Mouse (Mus musculus) heart, postnatal 25 days (tissue): Measurements from ENCODE around the gene Zc3h10. TPM values are rescaled to one million over a fixed set of nuclear protein-coding genes. Genes with fewer than 3 reads are reported as not detected.

Source experiments
- DNase-seq: peaks from one replicate; pipeline ENCODE4 v3.0.0; 2022; ENCODE audit warnings: low spot score
- intact Hi-C: fragments of 180-260 bp; cut with DNase I; formaldehyde crosslinking; loops from one replicate; pipeline ENCODE4 v1.15.1; 2025
- total RNA-seq, 2 experiments: library from RNA; stranded (reverse); gene quantifications; 2 replicates each; pipeline ENCODE4 v1.2.3; 2021

Gene Zc3h10
- total RNA-seq, result 1 to 10 TPM; 7.6 to 9.1 TPM

DNA sequence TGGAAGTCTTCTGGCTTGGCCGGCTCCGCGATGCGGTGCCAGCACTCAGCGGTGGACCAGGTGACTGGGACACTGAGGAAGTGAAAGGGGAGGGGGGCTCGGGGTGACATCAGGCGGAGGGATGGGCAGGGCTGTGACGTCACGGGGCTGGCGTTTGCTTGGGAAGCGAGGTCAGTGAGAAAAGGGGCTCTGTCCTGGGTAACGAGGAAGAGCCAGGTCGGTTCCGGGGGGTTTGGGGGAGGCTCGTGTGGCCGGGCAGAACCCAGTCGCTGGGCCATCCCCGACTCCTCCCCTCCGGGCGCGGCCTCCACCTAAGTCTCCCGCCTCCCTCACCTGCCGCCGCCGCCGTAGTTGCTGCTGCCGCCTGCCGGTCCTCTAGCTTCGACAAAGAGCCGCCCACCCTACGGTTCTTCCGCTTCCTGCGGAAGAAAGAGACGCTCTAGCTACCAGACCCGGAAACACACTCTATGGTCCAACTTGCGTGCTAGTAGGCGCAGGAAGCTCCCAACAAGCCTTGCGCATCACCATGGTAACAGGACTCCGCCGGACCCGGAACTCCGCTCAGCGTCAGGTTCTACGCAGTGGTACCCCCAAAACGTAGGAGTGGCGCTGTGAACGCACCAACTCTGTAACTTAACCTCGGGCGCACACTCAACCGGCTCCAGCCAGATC, at the start of gene Zc3h10:
Zc3h10 (minus strand) TSS at position 414 of the 672 bp plus-strand sequence.
- intact Hi-C loops, result loop anchor here (5.0 kb wide), 1 partner anchor 50 kb away; the partner anchor contains the start of gene Myl6b
- DNase-seq, result peak; percentile 91

DNA sequence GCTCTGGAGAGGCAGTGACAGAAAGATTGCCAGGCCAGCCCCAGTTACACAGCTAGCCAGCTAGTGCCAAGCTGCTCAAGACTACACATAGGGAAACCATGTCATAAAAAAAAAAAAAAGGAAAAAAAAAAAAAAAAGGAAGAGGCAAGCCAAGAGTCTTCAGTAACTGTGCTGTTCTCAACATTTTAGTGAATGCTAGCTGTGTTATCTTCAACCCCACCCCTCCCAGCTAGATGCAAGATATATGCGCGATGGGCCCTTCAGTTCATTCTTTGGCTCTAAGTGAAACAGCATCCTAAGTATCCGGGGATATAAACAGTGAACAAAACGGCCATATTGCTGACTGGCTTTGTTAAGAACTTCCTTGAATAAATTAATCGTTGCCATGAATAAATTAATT, 45.2 kb upstream of the Zc3h10 start:
- intact Hi-C loops, result no loop called here
- DNase-seq, result no peak

DNA sequence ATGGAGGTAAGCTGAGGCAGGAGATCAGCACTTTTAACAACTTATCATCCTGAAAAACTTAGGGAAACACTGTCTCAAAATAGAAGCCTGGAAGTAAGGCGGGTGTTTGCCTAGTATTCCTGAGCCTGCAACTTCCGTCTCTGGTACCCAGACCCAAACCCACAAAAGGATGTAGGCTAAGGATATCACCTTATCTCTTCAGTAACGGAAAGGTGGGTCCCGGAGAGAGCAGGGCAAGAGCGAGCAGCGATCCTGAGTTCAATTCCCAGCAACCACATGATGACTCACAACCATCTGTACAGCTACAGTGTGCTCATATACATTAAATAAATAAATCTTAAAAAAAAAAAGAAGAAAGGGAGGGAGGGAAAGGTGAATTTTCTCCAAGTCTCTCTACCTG, 43.9 kb upstream of the Zc3h10 start:
- DNase-seq, result no peak
- intact Hi-C loops, result no loop called here

DNA sequence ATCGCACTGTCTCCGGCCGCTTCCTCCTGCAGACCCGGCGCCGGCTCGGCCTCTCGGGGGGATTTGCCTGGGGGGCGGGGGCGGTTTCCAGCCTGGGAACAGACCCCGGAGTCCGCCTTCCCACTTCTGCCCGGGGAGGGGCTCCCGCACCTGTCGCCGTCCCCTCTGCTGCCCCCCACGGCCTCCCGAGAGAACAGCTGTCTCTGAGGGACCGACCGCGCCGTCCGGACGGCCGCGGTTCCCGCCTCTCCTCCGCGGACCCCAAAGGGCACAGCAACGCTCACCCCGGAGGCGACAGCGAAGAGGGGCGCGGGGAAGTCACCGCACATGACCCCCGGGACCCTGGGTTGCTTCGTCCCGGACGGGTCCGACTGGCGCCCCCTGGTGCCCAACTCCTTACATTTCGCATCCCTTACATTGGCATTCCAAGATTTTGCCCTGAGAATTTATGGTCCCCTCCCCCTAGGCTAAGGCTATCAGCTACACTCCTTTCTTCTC, 42.7 kb upstream of the Zc3h10 start:
- intact Hi-C loops, result no loop called here

DNA sequence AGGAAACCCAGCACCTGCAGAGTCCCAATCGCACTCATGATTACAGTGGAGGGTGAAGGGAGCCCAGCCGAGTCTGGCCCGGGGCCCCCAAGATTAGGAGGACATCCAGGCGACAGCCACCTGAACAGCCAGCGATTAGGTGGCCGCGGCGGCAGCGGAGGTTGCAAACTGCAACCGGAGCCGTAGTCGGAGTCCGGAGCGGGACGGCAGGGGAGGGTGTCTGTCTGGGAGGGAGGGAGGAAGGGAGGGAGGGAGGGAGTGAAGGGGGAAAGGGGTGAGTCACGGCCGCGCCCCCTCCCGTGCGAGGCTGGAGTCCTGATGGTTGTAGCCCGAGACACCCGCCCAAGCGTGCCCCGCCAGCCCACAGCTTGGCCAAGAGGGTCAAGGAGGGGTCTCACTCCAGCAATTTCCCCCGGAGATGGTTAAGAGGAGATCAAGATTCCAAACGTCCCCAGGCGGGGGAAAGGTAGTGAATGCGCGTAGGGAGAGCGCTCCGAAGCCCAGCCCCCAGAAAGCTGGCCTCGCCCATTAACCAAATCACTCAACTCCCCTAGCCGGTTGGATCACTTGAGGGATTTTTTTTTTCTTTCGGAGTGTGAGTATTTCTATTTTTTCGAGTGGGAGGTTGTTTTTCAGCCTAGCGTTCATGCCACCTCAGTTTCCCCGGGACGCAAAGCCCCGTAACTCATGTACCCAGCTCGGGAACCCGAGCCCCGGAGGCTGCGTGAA, 42.1 kb upstream of the Zc3h10 start, which contains the start of gene Erbb3:
Erbb3 (minus strand) TSS at position 189 of the 729 bp plus-strand sequence.
- intact Hi-C loops, result no loop called here
- peak; percentile 20 for DNase-seq

More for the DNA sequence above, 42.7 kb upstream of the Zc3h10 start:
- peak; percentile 10 for DNase-seq

DNA sequence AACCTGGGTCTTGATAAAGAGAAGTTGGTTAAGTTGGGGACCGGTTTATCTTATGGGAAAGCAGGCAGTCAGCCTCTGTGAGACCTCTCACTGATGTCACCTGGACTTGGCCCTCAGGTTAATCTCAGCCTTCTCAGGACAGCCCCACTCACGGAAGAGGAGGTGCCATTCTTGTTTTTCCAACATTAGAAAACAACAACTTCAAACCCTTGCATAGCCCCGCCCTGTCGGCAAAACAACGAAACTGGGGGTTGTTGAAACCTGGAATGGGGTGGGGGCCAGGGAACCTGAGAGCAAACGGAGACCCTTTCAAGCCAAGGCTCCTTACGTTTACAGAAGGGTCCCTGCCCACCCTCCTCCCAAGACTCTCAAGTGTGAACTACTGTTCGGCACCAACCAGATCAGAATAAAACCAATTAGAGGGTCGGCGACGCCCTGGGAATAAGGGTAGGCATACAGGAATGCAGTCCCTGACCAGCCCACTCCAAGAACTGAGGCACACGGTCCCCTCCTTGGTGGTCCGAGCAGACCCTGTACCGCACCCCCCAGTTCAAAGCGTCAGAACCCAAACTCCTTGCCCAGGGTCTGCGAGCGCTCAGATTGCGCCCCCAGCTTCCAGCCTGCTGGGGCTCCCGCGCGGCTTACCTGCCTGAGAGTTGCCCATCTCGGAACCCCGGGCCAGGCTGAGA, 41.3 kb upstream of the Zc3h10 start:
- intact Hi-C loops, result no loop called here
- DNase-seq, result no peak

DNA sequence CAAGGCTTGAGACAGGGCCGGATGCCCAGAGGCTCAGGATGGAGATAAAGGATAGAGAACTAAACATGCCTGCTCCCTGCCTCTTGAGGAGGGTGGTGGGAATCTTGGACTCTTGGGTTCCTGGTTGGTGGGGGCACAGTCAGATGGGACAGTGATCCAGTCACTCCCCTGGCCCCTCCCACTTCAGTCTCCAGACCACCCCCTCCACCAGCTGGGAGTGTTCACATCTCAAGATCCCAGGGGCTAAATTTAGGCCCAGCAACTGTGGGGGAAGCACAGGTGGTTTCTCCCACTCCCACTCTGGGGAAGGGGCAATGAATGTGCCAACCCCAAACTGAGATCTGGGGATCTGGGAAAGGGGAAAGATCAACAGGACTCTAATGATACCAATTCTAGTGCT, 40.6 kb upstream of the Zc3h10 start:
- DNase-seq, result no peak
- intact Hi-C loops, result no loop called here

DNA sequence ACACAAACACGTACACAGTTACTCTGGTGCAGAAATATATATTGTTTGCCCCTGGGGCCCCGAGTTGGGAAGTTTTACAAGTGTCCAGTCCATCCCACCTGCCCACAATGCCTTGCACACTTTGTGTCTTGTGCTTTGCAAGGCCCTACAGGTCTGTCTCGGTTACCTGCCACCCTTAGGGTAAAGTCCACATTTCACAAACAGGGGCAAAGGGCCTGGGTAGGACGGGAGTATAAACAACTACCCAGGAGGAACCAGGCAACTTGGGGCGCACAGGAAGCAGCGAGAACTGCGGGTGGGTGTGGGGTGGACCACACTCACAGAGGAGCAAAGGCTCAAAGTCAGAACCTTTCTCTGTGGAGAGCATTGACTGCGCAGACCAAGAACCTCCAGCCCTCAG, 40.1 kb upstream of the Zc3h10 start:
- DNase-seq, result no peak

DNA sequence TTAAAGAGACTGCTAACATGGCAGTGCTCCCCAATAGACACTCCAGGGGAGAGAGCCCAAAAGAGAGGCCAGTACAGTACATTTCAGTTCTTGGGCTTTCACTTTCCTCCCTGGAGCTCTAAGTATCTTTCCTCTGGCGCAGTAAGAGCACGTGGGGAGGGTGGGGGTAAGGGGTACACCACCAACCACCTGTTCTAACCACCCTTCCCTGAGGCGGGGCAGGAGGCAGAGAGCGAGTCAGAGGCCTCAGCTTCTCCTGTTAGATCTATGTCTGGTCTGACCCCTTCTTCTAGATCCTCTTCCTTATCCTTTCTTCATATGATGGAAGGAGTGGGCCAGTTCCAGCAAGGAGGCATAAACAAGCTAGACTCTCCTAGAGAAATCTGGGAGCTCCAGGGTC, 39.5 kb upstream of the Zc3h10 start:
- intact Hi-C loops, result no loop called here
- DNase-seq, result no peak

More for the DNA sequence above, 40.1 kb upstream of the Zc3h10 start:
- intact Hi-C loops, result no loop called here

DNA sequence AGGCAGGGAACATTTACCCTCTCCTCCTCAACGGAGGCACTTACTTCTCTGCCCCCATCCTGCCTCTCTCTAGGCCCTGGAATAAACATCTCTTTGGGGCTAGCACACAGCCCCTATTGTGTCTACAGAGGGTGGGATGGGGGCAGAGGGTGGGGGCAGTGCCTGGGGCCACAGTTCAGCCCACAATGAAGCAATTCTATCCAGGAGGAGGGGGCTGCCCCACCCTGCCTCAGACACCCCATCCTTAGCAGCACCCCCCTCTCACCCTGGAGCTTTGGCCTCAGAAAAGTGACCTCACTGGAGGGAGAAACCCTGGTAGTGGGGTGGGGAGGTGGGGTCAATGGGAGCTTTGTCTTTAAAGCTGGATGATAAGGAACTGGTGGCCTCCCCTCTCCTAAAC, 39.0 kb upstream of the Zc3h10 start:
- no peak for DNase-seq
- intact Hi-C loops, result no loop called here

DNA sequence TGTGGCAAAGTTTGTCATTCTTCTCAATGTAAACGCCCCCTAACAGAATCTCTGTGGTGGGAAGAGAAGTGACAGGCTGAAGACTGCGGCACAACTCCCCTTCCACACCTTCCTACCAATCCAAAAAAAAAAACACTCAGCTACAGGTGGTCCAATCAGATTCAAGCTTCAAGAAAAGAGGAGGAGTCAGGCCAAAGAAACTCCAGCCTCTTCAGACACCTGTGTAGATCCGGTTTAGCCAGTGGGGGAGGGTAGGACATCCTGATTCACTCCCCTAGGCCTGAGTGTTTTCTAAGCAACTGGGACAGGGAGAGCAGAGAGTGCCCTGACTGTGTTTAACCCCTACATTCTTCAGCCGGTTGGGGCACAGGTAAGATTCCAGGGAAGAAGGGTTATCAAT, 36.8 kb upstream of the Zc3h10 start:
- intact Hi-C loops, result no loop called here
- no peak for DNase-seq

DNA sequence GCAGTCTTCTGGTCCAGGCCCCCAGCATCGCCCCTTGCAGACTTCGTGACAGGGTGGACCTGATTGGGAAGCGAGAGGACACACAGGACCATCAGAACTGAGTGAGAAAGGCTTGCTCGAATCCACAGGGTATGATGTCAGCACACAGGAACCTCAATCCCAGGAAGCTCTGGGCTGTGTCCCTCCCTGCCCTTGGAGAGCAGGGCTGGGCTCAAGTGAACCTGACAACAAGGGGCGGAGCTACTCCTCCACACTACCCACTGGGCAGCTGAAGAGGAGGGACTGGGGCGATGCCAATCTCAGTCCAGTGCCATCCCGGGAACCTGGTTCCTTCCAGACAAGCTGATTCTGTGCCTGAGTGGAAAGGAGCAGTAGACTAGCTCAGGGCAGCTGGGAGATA, 36.1 kb upstream of the Zc3h10 start:
- peak; percentile 48 for DNase-seq
- intact Hi-C loops, result no loop called here

DNA sequence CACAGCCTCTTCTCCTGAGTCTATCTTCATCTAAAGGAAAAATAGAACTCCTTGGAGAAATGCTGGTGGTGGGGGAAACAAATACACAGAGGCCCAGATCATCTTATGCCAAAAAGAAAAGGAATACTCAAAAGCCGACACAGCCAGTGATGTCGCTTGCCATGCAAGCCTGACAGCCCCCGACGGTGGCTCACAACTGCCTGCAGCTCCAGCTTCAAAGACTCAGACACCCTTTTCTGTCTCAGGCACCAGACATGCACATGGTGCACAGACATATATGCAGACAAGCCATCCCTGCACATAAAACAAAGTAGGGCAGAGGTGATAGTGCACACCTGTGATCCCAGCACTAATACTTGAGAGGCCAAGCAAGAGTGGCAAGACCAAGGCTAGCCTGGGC, 32.2 kb upstream of the Zc3h10 start:
- intact Hi-C loops, result no loop called here

DNA sequence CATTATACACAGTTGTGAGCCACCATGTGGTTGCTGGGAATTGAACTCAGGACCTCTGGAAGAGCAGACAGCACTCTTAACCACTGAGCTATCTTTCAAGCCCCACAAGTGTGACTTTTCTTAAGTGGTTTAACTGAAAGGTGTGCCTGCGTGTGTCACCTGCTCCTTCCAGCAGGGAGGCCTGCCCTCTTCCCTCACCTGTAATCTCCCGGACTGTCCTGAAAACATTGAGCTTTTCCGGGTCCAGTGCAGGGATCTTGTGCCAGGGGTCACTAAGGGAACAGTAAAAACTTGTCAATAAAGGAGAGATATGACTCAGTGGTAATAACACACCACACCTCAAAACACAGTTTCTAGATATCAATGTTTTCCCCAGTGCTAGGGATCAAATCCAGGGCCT, 31.7 kb upstream of the Zc3h10 start:
- no peak for DNase-seq
- intact Hi-C loops, result no loop called here

More for the DNA sequence above, 32.2 kb upstream of the Zc3h10 start:
- no peak for DNase-seq

DNA sequence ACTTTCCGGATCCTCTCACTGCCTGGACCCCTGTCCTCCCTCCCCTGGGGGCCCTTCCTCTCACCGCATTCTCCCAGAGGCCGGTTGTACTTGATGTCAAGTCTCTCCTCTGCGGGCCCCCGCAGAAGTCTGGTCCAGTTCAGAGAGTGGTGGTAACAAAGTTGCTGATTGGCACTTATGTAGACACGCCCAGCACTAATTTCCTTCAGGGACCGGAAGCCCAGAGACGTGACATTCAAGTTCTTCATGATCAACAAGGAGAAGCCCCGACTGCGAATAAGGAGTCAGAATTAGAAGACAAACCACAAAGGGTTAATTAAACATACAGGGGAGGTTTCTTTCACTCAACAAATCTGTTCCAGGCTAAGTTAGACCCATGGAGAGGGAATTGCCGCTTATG, 30.8 kb upstream of the Zc3h10 start:
- DNase-seq, result no peak
- intact Hi-C loops, result no loop called here

DNA sequence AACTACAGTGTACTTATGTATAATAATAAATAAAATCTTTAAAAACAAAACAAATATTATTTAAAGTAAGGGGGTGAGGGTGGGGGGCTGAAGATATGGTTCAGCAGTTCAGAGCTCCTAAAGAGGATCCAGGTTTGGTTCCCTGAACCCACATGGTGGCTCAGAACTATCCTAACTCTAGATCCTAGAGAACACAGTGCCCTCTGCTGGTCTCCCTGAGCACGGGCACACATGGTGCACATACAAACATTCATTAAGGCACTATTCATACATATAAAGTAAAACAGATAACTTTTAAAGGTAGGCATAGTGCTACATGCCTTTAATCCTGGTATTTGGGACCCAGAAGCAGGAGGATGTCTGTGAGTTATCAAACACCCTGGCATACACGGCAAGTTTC, 27.5 kb upstream of the Zc3h10 start:
- no peak for DNase-seq
- intact Hi-C loops, result no loop called here

DNA sequence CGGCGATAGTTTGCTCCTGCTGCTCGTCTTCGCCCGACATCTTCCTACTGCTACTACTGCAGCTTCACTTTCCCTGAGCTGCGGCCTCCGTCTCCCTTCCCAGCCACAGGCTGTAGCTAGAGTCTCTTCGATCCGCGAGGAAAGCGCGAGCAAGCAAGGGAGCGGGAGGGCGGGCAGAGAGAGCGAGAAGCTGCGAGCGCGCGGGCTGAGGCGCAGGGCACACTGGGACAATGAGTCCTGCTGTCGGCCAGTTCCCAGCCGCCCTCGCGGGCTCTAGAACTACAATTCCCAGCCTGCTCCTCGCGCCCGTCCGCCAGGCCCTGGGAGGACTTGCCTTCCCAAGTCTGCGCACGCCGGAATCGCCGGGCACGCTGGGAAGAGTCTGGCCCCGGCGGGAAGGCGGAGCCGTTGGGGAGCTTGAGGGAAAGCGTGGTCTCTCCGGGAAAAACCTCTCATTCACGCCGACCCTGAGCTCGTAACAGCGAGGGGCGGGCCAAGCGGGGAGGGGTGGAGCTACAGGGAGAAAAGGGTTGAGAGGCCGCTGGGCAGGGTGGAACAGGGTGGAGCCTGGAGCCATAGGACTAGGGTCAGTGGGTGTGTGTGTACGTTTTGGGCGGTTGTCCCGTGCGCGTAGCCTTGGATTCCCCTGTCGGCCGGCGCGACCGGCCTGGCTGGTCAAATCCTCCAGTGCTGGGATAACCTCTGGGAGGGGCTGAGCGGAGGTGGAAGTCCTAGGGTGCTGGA, 18.4 kb upstream of the Zc3h10 start, which contains the start of gene Pa2g4:
Pa2g4 (minus strand) TSS at position 200 of the 744 bp plus-strand sequence.
- intact Hi-C loops, result loop anchor here (5.0 kb wide), 1 partner anchor 106 kb away; the partner anchor contains the start of gene Suox
- peak; percentile 99 for DNase-seq

DNA sequence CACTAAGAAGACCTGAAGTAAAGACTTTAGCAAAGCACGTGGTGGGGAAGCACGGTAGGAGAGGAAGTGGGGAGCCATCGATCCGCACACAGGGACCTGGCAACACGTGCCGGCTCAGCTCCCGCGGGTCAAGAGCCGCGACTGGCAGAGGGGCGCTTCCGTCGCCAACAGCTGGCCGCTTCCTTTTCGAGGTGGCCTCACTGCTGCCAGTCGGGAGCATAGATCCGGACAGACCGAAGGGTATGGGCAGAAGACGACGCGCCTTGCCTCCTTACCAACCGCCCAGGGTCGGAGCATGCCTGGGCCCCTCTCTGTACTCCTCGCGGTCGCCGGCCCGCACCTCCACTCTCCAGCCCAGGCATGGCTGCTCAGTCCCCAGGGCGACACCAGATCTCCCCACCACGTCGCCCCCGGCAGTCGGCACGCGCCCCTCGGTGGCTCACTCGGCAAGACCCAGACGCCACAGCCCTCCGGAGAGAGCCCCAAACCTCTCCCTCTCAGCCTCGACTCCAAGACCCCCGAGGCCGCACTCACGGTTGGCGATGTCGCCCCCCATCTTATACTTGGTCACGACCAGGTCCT, 17.7 kb upstream of the Zc3h10 start:
- peak; percentile 23 for DNase-seq
- intact Hi-C loops, result loop anchor here (5.0 kb wide), 1 partner anchor 107 kb away; the partner anchor contains the start of gene Suox

DNA sequence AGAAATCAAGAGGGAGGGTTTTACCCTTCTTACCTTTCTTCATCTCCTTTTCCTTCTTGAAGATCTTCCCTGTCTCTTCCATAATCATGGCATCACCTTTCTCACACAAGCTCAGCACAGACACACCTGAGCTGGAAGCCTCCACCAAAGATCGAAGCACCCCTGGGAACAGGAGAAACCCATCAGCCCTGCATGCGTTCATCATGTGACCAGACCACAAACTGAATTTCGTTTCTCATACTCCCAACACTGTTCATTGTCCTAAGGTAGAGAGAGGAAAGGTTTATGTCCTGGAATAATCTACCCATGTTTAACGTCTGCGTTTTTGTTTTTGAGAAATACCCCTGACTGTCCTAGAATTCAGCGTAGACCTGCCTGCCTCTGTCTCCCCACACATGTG, 16.0 kb upstream of the Zc3h10 start:
- intact Hi-C loops, result loop anchor here (1.0 kb wide), 1 partner anchor 12 kb away; no protein-coding TSS in a partner anchor

More for the DNA sequence above, 16.0 kb upstream of the Zc3h10 start:
- DNase-seq, result no peak
